Mouse (Mus musculus): Measurements from ENCODE around the gene Fgr. TPM values are rescaled to one million over a fixed set of nuclear protein-coding genes. Genes with fewer than 3 reads are reported as not detected.

The Fgr gene
- polyA plus RNA-seq, 1 experiment from 2014 or later, result 0.08 TPM

DNA sequence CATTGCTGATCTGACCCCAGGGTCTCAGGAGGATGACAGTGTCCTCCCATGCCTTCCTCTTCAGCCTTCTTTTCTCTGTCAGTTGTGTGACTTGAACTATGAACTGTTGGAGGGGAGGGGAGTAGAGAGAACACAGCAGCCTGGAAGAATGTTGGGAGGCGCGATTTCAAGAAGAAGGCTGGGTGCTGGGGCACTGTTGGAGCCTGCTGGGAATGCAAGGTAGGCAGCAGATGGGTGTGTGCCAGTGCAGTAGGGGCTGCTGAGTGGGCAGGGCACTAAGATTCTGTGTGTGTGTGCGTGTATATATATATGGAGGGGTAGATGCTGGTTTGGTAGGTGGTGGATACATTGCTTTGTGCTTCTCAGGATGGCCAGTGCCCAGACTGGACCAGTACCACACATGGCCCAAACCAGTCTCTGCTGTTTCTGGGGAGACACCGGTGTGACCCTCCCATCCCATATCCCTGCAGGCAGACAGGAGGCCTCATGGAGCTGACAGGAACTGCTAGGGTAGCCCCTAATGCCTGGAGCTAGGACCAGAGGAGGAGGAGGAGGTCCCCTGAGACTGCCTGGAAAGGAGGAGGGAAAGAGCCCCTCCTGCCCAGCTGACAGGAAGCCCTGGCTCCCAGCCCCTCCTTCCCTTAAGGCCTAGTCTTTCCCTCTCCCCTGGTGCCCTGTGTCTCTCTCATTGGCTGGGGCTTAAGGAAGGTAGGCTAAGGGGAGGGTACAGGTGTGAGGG is 43.0 kb downstream of the Fgr start:
- H3K4me1 ChIP-seq (ENCODE audit: control insufficient read depth, insufficient read depth, low read length), result peaks cover 37% of the 10 kb centered on the region
- H3K9me3 ChIP-seq (replicated peaks; ENCODE audit: control insufficient read depth, low read length), result no peaks in the 10 kb centered on the region
- no peak overlapping the region for H3K4me2 ChIP-seq (ENCODE audit: low read depth, low read length)
- no peak for DNase-seq (ENCODE audit: low spot score)
- WGBS, result 29% methylated on average over 4 of the region's 4 CpGs
- H3K27ac ChIP-seq (replicated peaks; ENCODE audit: low read depth, low read length), result peak overlapping the region; percentile 28; the same call in 1 of the 2 replicates
- H3K27me3 ChIP-seq (ENCODE audit: control insufficient read depth, insufficient read depth, low read length), result no peaks in the 10 kb centered on the region
- H3K9ac ChIP-seq (replicated peaks; ENCODE audit: low read length), result peak overlapping the region; percentile 34
- H3K36me3 ChIP-seq (replicated peaks; ENCODE audit: control insufficient read depth, insufficient read depth, low read depth, low read length), result no peaks in the 10 kb centered on the region
- no peak for ATAC-seq (replicated peaks; ENCODE audit: insufficient number of reproducible peaks, low FRiP score, low TSS enrichment, low read depth)
- H3K4me3 ChIP-seq (ENCODE audit: low read depth, low read length), result no peak overlapping the region

DNA sequence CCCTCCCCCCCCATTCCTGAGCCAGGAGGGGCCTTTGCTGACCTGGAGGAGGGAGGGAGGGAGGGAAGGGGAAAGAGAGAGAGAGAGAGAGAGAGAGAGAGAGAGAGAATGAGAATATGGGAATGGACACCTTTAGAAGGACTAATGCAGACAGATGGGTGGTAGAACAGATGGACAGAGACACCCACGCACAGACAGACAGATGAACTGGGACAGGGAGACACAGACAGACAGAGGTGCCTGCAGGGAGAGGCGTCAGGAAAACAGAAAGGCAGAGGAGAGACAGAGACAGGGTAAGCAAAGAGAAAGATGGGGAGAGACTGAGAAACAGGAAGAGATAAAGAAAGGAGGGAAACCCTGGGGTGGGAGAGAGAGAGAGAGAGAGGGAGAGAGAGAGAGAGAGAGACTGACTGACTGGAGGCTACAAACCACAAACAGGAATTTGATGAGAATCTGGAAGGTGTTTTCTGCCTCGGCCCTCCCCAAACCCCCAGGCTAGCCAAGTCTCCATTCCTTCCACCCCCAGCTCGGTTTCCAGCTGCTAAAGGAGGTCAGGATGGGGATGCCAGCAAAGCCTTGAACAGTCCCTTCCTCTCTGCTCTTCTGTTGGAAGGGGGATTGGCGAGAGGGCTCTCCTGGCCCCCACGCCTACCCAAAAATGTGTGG is 43.8 kb downstream of the Fgr start:
- Histone ChIP-seq H3K27me3 (ENCODE audit: control insufficient read depth, insufficient read depth, low read length) (no peaks in the 10 kb centered on the region), H3K36me3 (replicated peaks; ENCODE audit: control insufficient read depth, insufficient read depth, low read depth, low read length) (no peaks in the 10 kb centered on the region), H3K4me3 (ENCODE audit: low read depth, low read length) (no peak overlapping the region), H3K27ac (replicated peaks; ENCODE audit: low read depth, low read length) (no peak overlapping the region), H3K4me1 (ENCODE audit: control insufficient read depth, insufficient read depth, low read length) (peaks cover 46% of the 10 kb centered on the region), H3K9me3 (replicated peaks; ENCODE audit: control insufficient read depth, low read length) (no peaks in the 10 kb centered on the region), H3K9ac (replicated peaks; ENCODE audit: low read length) (no peak overlapping the region), H3K4me2 (ENCODE audit: low read depth, low read length) (no peak overlapping the region)
- DNase-seq (ENCODE audit: low spot score) (no peak), ATAC-seq (replicated peaks; ENCODE audit: insufficient number of reproducible peaks, low FRiP score, low TSS enrichment, low read depth) (no peak)
- 36% methylated on average over 6 of the region's 6 CpGs for WGBS

DNA sequence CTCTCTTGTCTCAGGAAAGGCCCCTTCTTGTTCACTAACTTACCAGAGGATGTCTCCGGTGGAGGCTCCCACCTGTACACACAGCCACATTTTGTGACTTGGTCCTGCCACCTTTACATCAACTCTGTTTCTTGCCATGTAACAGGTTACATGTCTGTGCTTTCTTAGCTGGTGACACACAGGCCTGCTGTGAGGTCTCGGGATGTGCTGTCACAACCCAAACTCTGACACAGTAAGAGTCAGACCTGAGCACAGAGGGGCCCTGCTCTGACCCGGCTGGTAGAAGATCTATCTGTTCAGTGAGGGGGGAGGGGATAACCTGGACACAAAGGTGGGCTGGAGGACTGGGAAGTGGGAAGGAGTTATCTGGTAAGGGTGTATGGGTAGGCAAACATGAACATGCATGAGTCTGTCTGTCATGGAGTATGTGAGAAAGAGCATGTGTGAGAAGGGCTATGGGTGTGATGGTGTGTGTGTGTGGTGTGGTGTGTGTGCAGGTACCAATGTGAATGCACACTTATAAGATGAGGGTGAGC is 44.4 kb downstream of the Fgr start:
- Histone ChIP-seq H3K9ac (replicated peaks; ENCODE audit: low read length) (no peak overlapping the region), H3K4me2 (ENCODE audit: low read depth, low read length) (no peak overlapping the region), H3K27ac (replicated peaks; ENCODE audit: low read depth, low read length) (no peak overlapping the region), H3K4me1 (ENCODE audit: control insufficient read depth, insufficient read depth, low read length) (peaks cover 48% of the 10 kb centered on the region), H3K36me3 (replicated peaks; ENCODE audit: control insufficient read depth, insufficient read depth, low read depth, low read length) (no peaks in the 10 kb centered on the region), H3K27me3 (ENCODE audit: control insufficient read depth, insufficient read depth, low read length) (no peaks in the 10 kb centered on the region), H3K9me3 (replicated peaks; ENCODE audit: control insufficient read depth, low read length) (no peaks in the 10 kb centered on the region), H3K4me3 (ENCODE audit: low read depth, low read length) (no peak overlapping the region)
- WGBS, result 63% methylated on average over 3 of the region's 3 CpGs
- no peak for ATAC-seq (replicated peaks; ENCODE audit: insufficient number of reproducible peaks, low FRiP score, low TSS enrichment, low read depth)
- no peak for DNase-seq (ENCODE audit: low spot score)

DNA sequence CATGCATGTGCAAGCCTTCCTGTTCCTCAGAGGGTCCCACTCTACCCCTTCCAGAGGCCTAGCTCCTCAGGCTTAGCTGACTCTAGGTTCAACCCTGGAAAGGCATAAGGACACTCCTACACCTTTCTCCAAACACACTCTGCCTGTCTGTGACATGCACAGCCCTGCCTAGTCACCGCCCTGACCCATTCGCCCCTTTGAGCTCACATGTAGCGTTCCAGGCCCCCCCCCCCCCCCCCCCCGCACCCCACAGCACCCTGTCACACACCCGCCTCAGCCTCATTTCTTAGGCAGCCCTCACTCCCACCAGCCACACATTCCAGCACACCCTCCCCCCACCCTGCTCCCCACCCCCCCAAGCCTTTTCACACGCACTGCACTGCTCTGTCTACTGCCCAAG is 46.8 kb downstream of the Fgr start:
- WGBS, result 26% methylated on average over 4 of the region's 6 CpGs
- DNase-seq (ENCODE audit: low spot score), result no peak
- ATAC-seq (replicated peaks; ENCODE audit: insufficient number of reproducible peaks, low FRiP score, low TSS enrichment, low read depth), result no peak
- Histone ChIP-seq H3K36me3 (replicated peaks; ENCODE audit: control insufficient read depth, insufficient read depth, low read depth, low read length) (no peaks in the 10 kb centered on the region), H3K27me3 (ENCODE audit: control insufficient read depth, insufficient read depth, low read length) (no peaks in the 10 kb centered on the region), H3K4me1 (ENCODE audit: control insufficient read depth, insufficient read depth, low read length) (peaks cover 51% of the 10 kb centered on the region), H3K9ac (replicated peaks; ENCODE audit: low read length) (0 out of 2 replicates have a peak overlapping the region, but pooled peaks have one; percentile 13), H3K27ac (replicated peaks; ENCODE audit: low read depth, low read length) (peak overlapping the region; percentile 28; the same call in 1 of the 2 replicates), H3K4me3 (ENCODE audit: low read depth, low read length) (no peak overlapping the region), H3K4me2 (ENCODE audit: low read depth, low read length) (no peak overlapping the region), H3K9me3 (replicated peaks; ENCODE audit: control insufficient read depth, low read length) (no peaks in the 10 kb centered on the region)

DNA sequence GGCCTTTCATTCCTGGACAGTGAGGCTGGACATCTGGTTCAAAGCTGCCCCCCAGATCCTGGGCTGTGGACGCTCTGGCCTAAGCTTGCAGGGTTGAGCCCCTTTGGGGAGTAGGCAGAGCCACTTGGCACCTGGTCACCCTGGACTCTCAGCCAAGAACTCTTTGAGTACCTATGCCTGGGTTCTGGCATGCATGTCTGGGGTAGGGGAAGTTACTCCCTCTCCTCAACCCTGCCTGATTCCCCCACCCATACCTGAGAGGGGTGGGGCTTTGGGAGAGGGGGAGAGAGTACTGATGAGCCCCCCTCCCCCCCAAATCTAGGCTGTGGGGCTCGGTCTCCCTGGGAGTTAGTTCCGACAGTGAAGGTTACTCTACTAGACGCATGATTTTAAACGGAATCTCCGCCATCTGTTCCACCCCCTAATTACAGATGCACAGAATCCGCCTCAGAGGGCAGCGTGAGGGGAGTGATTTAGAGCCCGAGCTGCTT is 47.3 kb downstream of the Fgr start:
- DNase-seq (ENCODE audit: low spot score), result peak; percentile 63
- H3K27ac ChIP-seq (replicated peaks; ENCODE audit: low read depth, low read length), result no peak overlapping the region; the same call in 1 of the 2 replicates
- H3K9me3 ChIP-seq (replicated peaks; ENCODE audit: control insufficient read depth, low read length), result no peaks in the 10 kb centered on the region
- H3K4me1 ChIP-seq (ENCODE audit: control insufficient read depth, insufficient read depth, low read length), result peaks cover 47% of the 10 kb centered on the region
- H3K27me3 ChIP-seq (ENCODE audit: control insufficient read depth, insufficient read depth, low read length), result no peaks in the 10 kb centered on the region
- WGBS, result 2% methylated on average over 9 of the region's 9 CpGs
- no peaks in the 10 kb centered on the region for H3K36me3 ChIP-seq (replicated peaks; ENCODE audit: control insufficient read depth, insufficient read depth, low read depth, low read length)
- no peak overlapping the region for H3K4me3 ChIP-seq (ENCODE audit: low read depth, low read length)
- 0 out of 2 replicates have a peak overlapping the region, but pooled peaks have one; percentile 13 for H3K9ac ChIP-seq (replicated peaks; ENCODE audit: low read length)
- no peak for ATAC-seq (replicated peaks; ENCODE audit: insufficient number of reproducible peaks, low FRiP score, low TSS enrichment, low read depth)
- H3K4me2 ChIP-seq (ENCODE audit: low read depth, low read length), result no peak overlapping the region; the same call in none of the 2 replicates

DNA sequence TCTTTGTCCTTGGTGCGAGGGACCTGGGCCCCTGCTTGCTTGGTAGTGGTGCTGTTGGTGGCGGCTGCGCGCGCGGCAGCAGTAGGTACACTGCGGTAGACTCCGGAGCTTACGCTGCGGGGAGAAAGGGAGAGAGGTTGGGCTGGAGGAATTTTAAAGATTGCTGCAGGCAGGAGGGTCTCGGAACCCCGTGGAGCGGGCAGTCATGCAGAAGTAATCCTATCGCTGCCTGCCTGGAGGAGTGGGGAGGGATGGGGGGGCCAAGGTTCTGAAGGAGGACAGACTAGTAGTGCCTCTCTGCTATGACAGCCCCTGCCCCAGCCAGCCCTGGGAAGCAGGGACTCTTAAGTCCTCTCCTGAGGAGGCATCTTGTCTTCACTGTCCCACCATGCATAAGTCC is 48.3 kb downstream of the Fgr start:
- peak overlapping the region; percentile 45 for H3K4me2 ChIP-seq (ENCODE audit: low read depth, low read length)
- H3K27me3 ChIP-seq (ENCODE audit: control insufficient read depth, insufficient read depth, low read length), result no peaks in the 10 kb centered on the region
- no peak for ATAC-seq (replicated peaks; ENCODE audit: insufficient number of reproducible peaks, low FRiP score, low TSS enrichment, low read depth)
- no peak for DNase-seq (ENCODE audit: low spot score)
- H3K4me3 ChIP-seq (ENCODE audit: low read depth, low read length), result no peak overlapping the region
- 0 out of 2 replicates have a peak overlapping the region, but pooled peaks have one; percentile 29 for H3K27ac ChIP-seq (replicated peaks; ENCODE audit: low read depth, low read length)
- WGBS, result 10% methylated on average over 14 of the region's 14 CpGs
- peaks cover 37% of the 10 kb centered on the region for H3K4me1 ChIP-seq (ENCODE audit: control insufficient read depth, insufficient read depth, low read length)
- peak overlapping the region; percentile 49 for H3K9ac ChIP-seq (replicated peaks; ENCODE audit: low read length)
- no peaks in the 10 kb centered on the region for H3K9me3 ChIP-seq (replicated peaks; ENCODE audit: control insufficient read depth, low read length)
- no peaks in the 10 kb centered on the region for H3K36me3 ChIP-seq (replicated peaks; ENCODE audit: control insufficient read depth, insufficient read depth, low read depth, low read length)

DNA sequence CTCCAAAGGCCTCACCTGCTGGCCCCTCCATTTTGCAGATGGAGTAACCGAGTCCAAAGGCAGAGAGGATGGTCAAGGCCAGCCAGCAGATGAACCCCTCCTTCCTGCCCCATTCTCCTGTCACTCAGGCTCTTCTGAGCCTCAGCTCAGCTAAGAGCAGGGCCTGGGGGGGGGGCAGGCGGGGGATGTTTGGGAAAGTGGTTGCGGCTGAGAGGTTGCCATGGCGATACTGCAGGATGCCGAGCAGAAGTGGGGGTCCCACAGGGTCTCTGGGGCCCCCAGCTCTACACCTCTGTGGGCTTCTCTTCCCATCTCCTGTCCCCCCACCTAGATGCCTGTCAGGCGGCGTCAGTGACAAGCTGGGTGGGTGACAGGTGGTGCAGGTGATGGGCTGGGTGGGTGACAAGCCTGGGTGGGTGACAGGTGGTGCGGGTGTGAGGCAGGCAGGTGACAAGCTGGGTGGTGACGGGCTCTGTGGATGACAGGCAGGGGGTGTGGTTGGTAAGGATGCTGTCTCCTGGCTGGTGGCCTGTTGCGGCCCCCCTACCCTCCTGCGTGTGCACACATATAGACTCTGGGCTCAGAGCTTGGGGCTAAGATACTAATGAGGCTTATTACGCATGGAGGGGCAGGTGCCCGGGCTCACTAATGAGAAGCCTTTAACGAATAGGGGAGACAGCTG is 49.2 kb downstream of the Fgr start:
- WGBS, result 65% methylated on average over 14 of the region's 14 CpGs
- H3K4me2 ChIP-seq (ENCODE audit: low read depth, low read length), result no peak overlapping the region
- peaks cover 35% of the 10 kb centered on the region for H3K4me1 ChIP-seq (ENCODE audit: control insufficient read depth, insufficient read depth, low read length)
- H3K9me3 ChIP-seq (replicated peaks; ENCODE audit: control insufficient read depth, low read length), result no peaks in the 10 kb centered on the region
- H3K9ac ChIP-seq (replicated peaks; ENCODE audit: low read length), result no peak overlapping the region; the same call in none of the 2 replicates
- H3K27ac ChIP-seq (replicated peaks; ENCODE audit: low read depth, low read length), result no peak overlapping the region; the same call in 1 of the 2 replicates
- no peak overlapping the region for H3K4me3 ChIP-seq (ENCODE audit: low read depth, low read length)
- no peaks in the 10 kb centered on the region for H3K36me3 ChIP-seq (replicated peaks; ENCODE audit: control insufficient read depth, insufficient read depth, low read depth, low read length)
- DNase-seq (ENCODE audit: low spot score), result no peak
- peak; percentile 25; the same call in 1 of the 2 replicates for ATAC-seq (replicated peaks; ENCODE audit: insufficient number of reproducible peaks, low FRiP score, low TSS enrichment, low read depth)
- H3K27me3 ChIP-seq (ENCODE audit: control insufficient read depth, insufficient read depth, low read length), result no peaks in the 10 kb centered on the region

All from embryonic facial prominence, embryonic 11.5 days (tissue).